Mouse (Mus musculus): ENCODE results near the gene Sorl1. TPM values are rescaled to one million over a fixed set of nuclear protein-coding genes. Genes with fewer than 3 reads are reported as not detected.

Gene Sorl1
- total and polyA plus RNA-seq, 3 experiments = 2.5 to 12.3 (median 6.3) TPM

GRCm38 (mm10) chr9:41975968-41976367, 148.1 kb downstream of the Sorl1 start:
- no peak for TF ChIP-seq NRF1 (IDR thresholded peaks at IDR 0.05; ENCODE audit: low read depth, low read length)
- TF ChIP-seq ZC3H11A (IDR thresholded peaks at IDR 0.05; ENCODE audit: low read depth, low read length) = no peak
- TF ChIP-seq BHLHE40 (IDR thresholded peaks at IDR 0.05; ENCODE audit: low read depth, low read length) = no peak
- TF ChIP-seq ZKSCAN1 (IDR thresholded peaks at IDR 0.05; ENCODE audit: borderline replicate concordance, low read depth, low read length) = no peak
- TF ChIP-seq TCF12 (IDR thresholded peaks at IDR 0.05; ENCODE audit: low read depth, low read length) = no peak
- TF ChIP-seq GABPA (IDR thresholded peaks at IDR 0.05; ENCODE audit: insufficient replicate concordance, low read depth, low read length) = no peak
- TF ChIP-seq MAFK (IDR thresholded peaks at IDR 0.05; ENCODE audit: insufficient replicate concordance, low read length) = no peak
- TF ChIP-seq JUND (conservative IDR thresholded peaks at IDR 0.05; ENCODE audit: low read depth, low read length) = no peak
- TF ChIP-seq USF1 (IDR thresholded peaks at IDR 0.05; ENCODE audit: low read depth, low read length) = no peak
- no peak for TF ChIP-seq ZNF384 (IDR thresholded peaks at IDR 0.05; ENCODE audit: low read depth, low read length)
- H3K4me1 ChIP-seq (ENCODE audit: control insufficient read depth in 1 of 2, insufficient read depth in 2 of 2) = peaks cover 0 to 10% of the 10 kb centered on the region in 2 experiments; a peak in 2 of 4 replicates
- in situ Hi-C loops (cut with MboI; ENCODE audit: low pct_ligation_motif_present, low pct_unique_long_range_greater_than_20kb, low sequenced_read_pairs) = no loop called here
- H3K36me3 ChIP-seq (replicated peaks in 1 of 2; ENCODE audit: control insufficient read depth in 1 of 2, insufficient read depth in 1 of 2, low read length in 1 of 2) = peaks cover 0 to 72% of the 10 kb centered on the region in 2 experiments
- no peaks in the 10 kb centered on the region for H3K27me3 ChIP-seq (replicated peaks)
- H3K79me2 ChIP-seq (replicated peaks; ENCODE audit: control insufficient read depth, extremely low read depth, insufficient read depth, poor library complexity, severe bottlenecking) = no peaks in the 10 kb centered on the region
- peaks cover 6% of the 10 kb centered on the region for H3K9me3 ChIP-seq (replicated peaks; ENCODE audit: low read length)
- H3K27ac ChIP-seq (ENCODE audit: insufficient read depth, low read depth) = no peak overlapping the region
- H3K4me2 ChIP-seq (ENCODE audit: insufficient read depth, low read depth, poor library complexity, severe bottlenecking) = no peak overlapping the region
- DNase-seq (ENCODE audit: extremely low read depth) = no peak
- dilution Hi-C loops (cut with MboI; ENCODE audit: extremely low pct_ligation_motif_present, extremely low pct_unique_long_range_greater_than_20kb, low sequenced_read_pairs) = no loop called here
- no peak overlapping the region for H3K9ac ChIP-seq (ENCODE audit: insufficient read depth, low read depth)
- no peak overlapping the region for H3K4me3 ChIP-seq (replicated peaks in 1 of 3; ENCODE audit: low read depth in 2 of 3, low read length in 2 of 3, poor library complexity in 1 of 3)

DNA sequence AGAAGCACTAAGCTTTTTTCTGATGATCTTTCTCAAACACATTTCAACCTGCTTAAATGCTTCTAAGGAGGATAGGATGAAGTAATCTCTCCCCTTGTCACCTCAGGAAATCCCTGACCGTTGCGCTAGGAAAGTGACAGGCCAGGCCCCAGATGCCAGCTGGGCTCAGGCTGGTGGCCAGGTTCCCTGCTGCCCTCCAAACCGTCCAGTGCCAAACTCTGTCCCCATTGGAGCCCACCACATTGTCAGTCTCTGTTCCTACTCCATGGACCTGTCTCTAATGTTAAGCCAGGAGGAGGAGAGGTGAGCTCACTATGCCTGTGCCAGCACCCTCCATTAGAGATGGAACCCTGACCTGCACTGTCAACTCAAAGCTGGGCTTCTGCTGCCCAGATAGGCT, 149.4 kb downstream of the Sorl1 start:
- H3K4me3 ChIP-seq (replicated peaks in 1 of 3; ENCODE audit: low read depth in 2 of 3, low read length in 2 of 3, poor library complexity in 1 of 3) = no peak overlapping the region
- in situ Hi-C loops (cut with MboI; ENCODE audit: low pct_ligation_motif_present, low pct_unique_long_range_greater_than_20kb, low sequenced_read_pairs) (no loop called here), dilution Hi-C loops (cut with MboI; ENCODE audit: extremely low pct_ligation_motif_present, extremely low pct_unique_long_range_greater_than_20kb, low sequenced_read_pairs) (no loop called here)
- no peak for DNase-seq (ENCODE audit: extremely low read depth)
- no peak overlapping the region for H3K9ac ChIP-seq (ENCODE audit: insufficient read depth, low read depth)
- H3K4me1 ChIP-seq (ENCODE audit: control insufficient read depth in 1 of 2, insufficient read depth in 2 of 2) = no peaks in the 10 kb centered on the region
- peaks cover 6% of the 10 kb centered on the region for H3K9me3 ChIP-seq (replicated peaks; ENCODE audit: low read length)
- peaks cover 0 to 67% of the 10 kb centered on the region in 2 experiments for H3K36me3 ChIP-seq (replicated peaks in 1 of 2; ENCODE audit: control insufficient read depth in 1 of 2, insufficient read depth in 1 of 2, low read length in 1 of 2)
- no peak overlapping the region for H3K27ac ChIP-seq (ENCODE audit: insufficient read depth, low read depth)
- TF ChIP-seq MAX (IDR thresholded peaks at IDR 0.05; ENCODE audit: low read length) (no peak), ZKSCAN1 (IDR thresholded peaks at IDR 0.05; ENCODE audit: borderline replicate concordance, low read depth, low read length) (no peak), CHD1 (IDR thresholded peaks at IDR 0.05; ENCODE audit: low read depth, low read length) (no peak), MAZ (IDR thresholded peaks at IDR 0.05; ENCODE audit: low read depth, low read length) (no peak), JUND (conservative IDR thresholded peaks at IDR 0.05; ENCODE audit: low read depth, low read length) (no peak), ZMIZ1 (IDR thresholded peaks at IDR 0.05; ENCODE audit: low read depth, low read length) (no peak)
- H3K4me2 ChIP-seq (ENCODE audit: insufficient read depth, low read depth, poor library complexity, severe bottlenecking) = no peak overlapping the region
- no peaks in the 10 kb centered on the region for H3K27me3 ChIP-seq (replicated peaks)
- no peaks in the 10 kb centered on the region for H3K79me2 ChIP-seq (replicated peaks; ENCODE audit: control insufficient read depth, extremely low read depth, insufficient read depth, poor library complexity, severe bottlenecking)

Measured in CH12.LX (cell line).